Mouse (Mus musculus) heart, embryonic 16.5 days (tissue): ENCODE data around the gene Hist1h1e. TPM values are rescaled to one million over a fixed set of nuclear protein-coding genes. Genes with fewer than 3 reads are reported as not detected.

Experiments
- ATAC-seq: fragments of 200-750 bp; cut with Nextera tagmentation; replicated peaks from 2 replicates; pipeline ENCODE4 v1.8.0; 2017; ENCODE audit warnings: moderate number of reproducible peaks; ENCODE audit not compliant: insufficient read depth, low FRiP score; ENCODE audit errors: extremely low read depth
- H3K27ac ChIP-seq: fragments of 300-500 bp; sonication (generic); 2 replicates; pipeline ENCODE4 v1.5.1; 2014; ENCODE audit warnings: mild to moderate bottlenecking, low read length, control low read depth, moderate library complexity
- H3K27me3 ChIP-seq: fragments of 300-500 bp; sonication (generic); 2 replicates; pipeline ENCODE4 v1.6.1; 2014; ENCODE audit warnings: low read length, mixed read lengths; ENCODE audit not compliant: control insufficient read depth, insufficient read depth
- H3K36me3 ChIP-seq: fragments of 300-500 bp; sonication (generic); 2 replicates; pipeline ENCODE4 v1.6.1; 2014; ENCODE audit not compliant: control insufficient read depth, insufficient read depth
- H3K4me1 ChIP-seq: fragments of 300-500 bp; sonication (generic); 2 replicates; pipeline ENCODE4 v1.6.1; 2014; ENCODE audit warnings: low read length, mixed read lengths; ENCODE audit not compliant: control insufficient read depth, insufficient read depth
- H3K4me2 ChIP-seq: fragments of 300-500 bp; sonication (generic); 2 replicates; pipeline ENCODE4 v1.6.1; 2014; ENCODE audit warnings: low read depth, mild to moderate bottlenecking, control low read depth, low read length
- H3K4me3 ChIP-seq: fragments of 300-500 bp; sonication (generic); 2 replicates; pipeline ENCODE4 v1.5.1; 2014; ENCODE audit warnings: mild to moderate bottlenecking, control low read depth, low read length
- H3K9ac ChIP-seq: fragments of 300-500 bp; sonication (generic); 2 replicates; pipeline ENCODE4 v1.6.1; 2014; ENCODE audit warnings: low read length, control low read depth
- H3K9me3 ChIP-seq: fragments of 300-500 bp; sonication (generic); replicated peaks from 2 replicates; pipeline ENCODE4 v1.6.1; 2016; ENCODE audit warnings: low read length; ENCODE audit not compliant: control insufficient read depth
- WGBS: fragments of 180-500 bp; shearing (Covaris S2); extraction: QIAGEN DNeasy Blood & Tissue Kit; methylation state at CpG from one replicate; pipeline ENCODE4 v1.1.7; 2014; 5-methylcytosine and 5-hydroxymethylcytosine counted together
- polyA plus RNA-seq: library from polyadenylated mRNA; unstranded; fragments of >200 nt; fragmentation: Nextera tagmentation; extraction: Ambion mirVana; gene quantifications from 2 replicates; pipeline ENCODE4 v1.2.1, GENCODE M21; 2015

The Hist1h1e gene
- polyA plus RNA-seq, 1 experiment from 2014 or later = 11.5 TPM

DNA sequence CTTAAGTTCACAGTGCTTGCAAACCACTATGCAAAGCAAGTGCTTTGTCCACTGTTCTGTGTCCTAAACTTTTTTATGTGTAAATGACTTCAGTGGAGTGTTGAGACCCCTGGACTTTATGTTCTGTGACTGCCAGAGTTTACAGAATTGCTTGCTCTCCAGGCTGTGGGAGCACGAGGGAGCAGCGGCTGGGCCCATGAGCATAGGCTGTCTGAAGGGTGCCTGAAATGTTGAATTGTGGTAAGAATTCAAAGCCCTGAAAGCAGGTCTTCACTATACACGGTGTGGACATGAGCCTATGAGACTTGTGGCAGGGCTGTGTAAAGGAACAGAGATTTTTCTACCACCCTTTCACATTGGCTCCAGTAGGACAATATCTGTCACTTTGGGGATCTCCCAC, 10.7 kb downstream of the Hist1h1e start:
- H3K36me3 ChIP-seq = no peaks in the 10 kb centered on the region
- H3K27ac ChIP-seq = no peak overlapping the region
- no peaks in the 10 kb centered on the region for H3K9me3 ChIP-seq
- no peaks in the 10 kb centered on the region for H3K27me3 ChIP-seq
- H3K4me2 ChIP-seq = no peak overlapping the region
- H3K9ac ChIP-seq = no peak overlapping the region
- H3K4me1 ChIP-seq = no peaks in the 10 kb centered on the region
- 85% methylated on average over 3 of the region's 3 CpGs for WGBS
- no peak overlapping the region for H3K4me3 ChIP-seq
- no peak for ATAC-seq

- H3K27ac ChIP-seq = no peak overlapping the region
- H3K36me3 ChIP-seq = no peaks in the 10 kb centered on the region
- H3K4me1 ChIP-seq = no peaks in the 10 kb centered on the region
- no peaks in the 10 kb centered on the region for H3K9me3 ChIP-seq
- H3K4me3 ChIP-seq = no peak overlapping the region
- H3K4me2 ChIP-seq = no peak overlapping the region
- no peak for ATAC-seq
- no peaks in the 10 kb centered on the region for H3K27me3 ChIP-seq
- H3K9ac ChIP-seq = no peak overlapping the region
- WGBS = 64% methylated on average over 2 of the region's 2 CpGs
Measured at GRCm38 (mm10) chr13:23610393-23610792, 12.0 kb downstream of the Hist1h1e start.

GRCm38 (mm10) chr13:23609844-23610243, 12.5 kb downstream of the Hist1h1e start:
- no peak for ATAC-seq
- no peaks in the 10 kb centered on the region for H3K36me3 ChIP-seq

DNA sequence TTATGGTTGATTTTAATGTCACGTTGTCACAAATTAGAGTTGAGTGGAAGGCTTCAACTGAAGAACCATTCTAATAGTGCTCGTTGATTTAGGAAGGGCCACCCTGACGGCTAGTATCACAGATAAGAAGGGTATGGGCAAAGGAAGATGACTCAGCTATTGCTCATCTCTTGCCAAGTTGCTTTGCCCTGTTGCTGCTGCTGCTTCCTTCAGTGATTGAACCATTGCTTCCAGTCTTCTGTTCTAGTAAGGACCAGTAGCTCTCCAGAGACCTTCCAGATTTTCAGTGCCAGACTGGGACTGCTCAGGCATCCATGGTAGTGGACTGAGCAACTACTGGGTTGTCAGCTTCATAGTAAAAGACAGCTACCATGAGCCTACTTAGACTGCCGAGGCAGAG, 13.1 kb downstream of the Hist1h1e start:
- no peak for ATAC-seq
- Histone ChIP-seq H3K36me3 (no peaks in the 10 kb centered on the region), H3K4me1 (no peaks in the 10 kb centered on the region), H3K9ac (no peak overlapping the region), H3K27ac (no peak overlapping the region), H3K9me3 (no peaks in the 10 kb centered on the region), H3K4me3 (no peak overlapping the region), H3K27me3 (no peaks in the 10 kb centered on the region), H3K4me2 (no peak overlapping the region)
- 59% methylated on average over 4 of the region's 4 CpGs for WGBS

More at GRCm38 (mm10) chr13:23609844-23610243, 12.5 kb downstream of the Hist1h1e start:
- H3K4me2 ChIP-seq = no peak overlapping the region
- H3K4me1 ChIP-seq = no peaks in the 10 kb centered on the region
- no peaks in the 10 kb centered on the region for H3K27me3 ChIP-seq
- no peaks in the 10 kb centered on the region for H3K9me3 ChIP-seq
- no peak overlapping the region for H3K9ac ChIP-seq
- no peak overlapping the region for H3K4me3 ChIP-seq
- no peak overlapping the region for H3K27ac ChIP-seq

DNA sequence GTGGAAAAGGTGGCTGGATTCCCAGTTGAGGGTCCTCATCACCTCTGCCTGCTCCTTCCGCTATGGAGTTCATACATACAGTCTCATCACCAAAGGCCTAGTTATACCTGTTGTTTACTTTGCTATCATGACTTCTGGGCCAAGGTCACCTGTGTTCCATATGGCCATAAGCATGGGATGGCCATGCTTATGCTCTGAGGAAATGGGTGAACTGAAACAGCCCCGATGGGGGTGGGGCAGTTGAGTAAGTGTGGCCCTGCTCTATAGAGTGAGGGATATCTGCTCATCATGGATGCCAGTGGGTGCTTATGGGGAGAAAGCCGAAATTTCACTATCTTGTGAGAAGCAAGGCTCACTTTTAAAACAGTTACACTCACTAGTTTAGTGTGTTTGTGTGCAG, 17.3 kb downstream of the Hist1h1e start:
- Histone ChIP-seq H3K27ac (no peak overlapping the region), H3K9me3 (no peaks in the 10 kb centered on the region), H3K4me1 (no peaks in the 10 kb centered on the region), H3K4me2 (no peak overlapping the region), H3K4me3 (no peak overlapping the region), H3K9ac (no peak overlapping the region), H3K36me3 (no peaks in the 10 kb centered on the region), H3K27me3 (no peaks in the 10 kb centered on the region)
- ATAC-seq = no peak
- WGBS = 82% methylated on average over 3 of the region's 3 CpGs

DNA sequence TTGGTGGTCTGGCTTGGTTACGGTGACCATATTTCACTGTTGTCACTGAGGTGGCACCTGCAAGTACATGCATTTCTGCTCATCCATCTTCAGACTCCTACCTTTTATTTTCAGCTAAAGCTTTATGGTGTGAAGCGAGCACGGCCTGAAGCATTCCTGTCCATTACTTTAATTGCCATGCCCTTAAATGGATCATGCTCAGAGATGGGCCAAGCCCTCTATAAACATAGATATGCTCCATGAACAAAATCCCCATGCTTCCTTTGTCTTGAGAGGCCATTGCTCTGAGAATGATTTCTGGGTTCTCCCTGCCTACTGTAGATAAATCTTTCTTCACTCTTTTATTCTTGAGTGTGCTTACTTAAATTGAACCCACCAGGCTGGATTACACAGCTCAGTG, 17.9 kb downstream of the Hist1h1e start:
- Histone ChIP-seq H3K9me3 (no peaks in the 10 kb centered on the region), H3K27me3 (no peaks in the 10 kb centered on the region), H3K4me2 (no peak overlapping the region), H3K9ac (no peak overlapping the region), H3K36me3 (no peaks in the 10 kb centered on the region), H3K4me3 (no peak overlapping the region), H3K4me1 (no peaks in the 10 kb centered on the region), H3K27ac (no peak overlapping the region)
- WGBS = 90% methylated on average over 3 of the region's 3 CpGs
- ATAC-seq = no peak

- 49% methylated on average over 7 of the region's 7 CpGs for WGBS
- Histone ChIP-seq H3K27ac (no peak overlapping the region), H3K9ac (no peak overlapping the region)
Measured at GRCm38 (mm10) chr13:23603182-23603699, 19.1 kb downstream of the Hist1h1e start.

GRCm38 (mm10) chr13:23597957-23598356, 24.4 kb downstream of the Hist1h1e start:
- no peak for ATAC-seq
- Histone ChIP-seq H3K27me3 (no peaks in the 10 kb centered on the region), H3K4me1 (0 out of 2 replicates have a peak, but pooled peaks cover under 1% of the 10 kb centered on the region), H3K9me3 (no peaks in the 10 kb centered on the region), H3K9ac (no peak overlapping the region), H3K4me2 (no peak overlapping the region), H3K27ac (no peak overlapping the region), H3K4me3 (no peak overlapping the region), H3K36me3 (no peaks in the 10 kb centered on the region)
- WGBS = 6% methylated on average over 9 of the region's 9 CpGs

More at GRCm38 (mm10) chr13:23603182-23603699, 19.1 kb downstream of the Hist1h1e start:
- Histone ChIP-seq H3K36me3 (no peaks in the 10 kb centered on the region), H3K4me2 (no peak overlapping the region), H3K27me3 (no peaks in the 10 kb centered on the region), H3K9me3 (no peaks in the 10 kb centered on the region), H3K4me3 (no peak overlapping the region), H3K4me1 (no peaks in the 10 kb centered on the region)
- no peak for ATAC-seq

- H3K4me1 ChIP-seq = 0 out of 2 replicates have a peak, but pooled peaks cover 2% of the 10 kb centered on the region
- H3K9ac ChIP-seq = no peak overlapping the region
- H3K4me2 ChIP-seq = no peak overlapping the region
- H3K4me3 ChIP-seq = no peak overlapping the region
- H3K27me3 ChIP-seq = no peaks in the 10 kb centered on the region
- H3K36me3 ChIP-seq = no peaks in the 10 kb centered on the region
- no peak; the same call in 1 of the 2 replicates for ATAC-seq
- H3K9me3 ChIP-seq = no peaks in the 10 kb centered on the region
- WGBS = 76% methylated on average over 7 of the region's 7 CpGs
- H3K27ac ChIP-seq = no peak overlapping the region
Measured at GRCm38 (mm10) chr13:23595622-23596372, 26.6 kb downstream of the Hist1h1e start.
